Mouse (Mus musculus) liver, embryonic 11.5 days (tissue): ENCODE data around the gene Cdc42bpa. TPM values are rescaled to one million over a fixed set of nuclear protein-coding genes. Genes with fewer than 3 reads are reported as not detected.
A peak's percentile ranks its signal among the peaks of the same experiment; 100 is the strongest.

ENCODE experiments used
- ATAC-seq: fragments of 200-750 bp; cut with Nextera tagmentation; replicated peaks from 2 replicates; pipeline ENCODE4 v1.8.0; 2017; ENCODE audit warnings: moderate number of reproducible peaks, mild to moderate bottlenecking, moderate TSS enrichment, moderate library complexity; ENCODE audit not compliant: low FRiP score
- DNase-seq: peaks from one replicate; pipeline ENCODE4 v3.0.0-alpha.2; 2017; ENCODE audit warnings: low spot score
- H3K27ac ChIP-seq: fragments of 300-500 bp; sonication (generic); 2 replicates; pipeline ENCODE4 v1.5.1; 2014; ENCODE audit warnings: mild to moderate bottlenecking, low read depth, low read length, control low read depth
- H3K27me3 ChIP-seq: fragments of 300-500 bp; sonication (generic); replicated peaks from 2 replicates; pipeline ENCODE4 v1.6.1; 2014; ENCODE audit warnings: low read length, mixed read lengths; ENCODE audit not compliant: control insufficient read depth, insufficient read depth
- H3K36me3 ChIP-seq: fragments of 300-500 bp; sonication (generic); 2 replicates; pipeline ENCODE4 v1.6.1; 2014; ENCODE audit warnings: mild to moderate bottlenecking, low read length, moderate library complexity, mixed read lengths; ENCODE audit not compliant: control insufficient read depth, insufficient read depth
- H3K4me1 ChIP-seq: fragments of 300-500 bp; sonication (generic); replicated peaks from 2 replicates; pipeline ENCODE4 v1.6.1; 2014; ENCODE audit warnings: low read length, mixed read lengths; ENCODE audit not compliant: control insufficient read depth, insufficient read depth
- H3K4me2 ChIP-seq: fragments of 300-500 bp; sonication (generic); 2 replicates; pipeline ENCODE4 v1.6.1; 2014; ENCODE audit warnings: mild to moderate bottlenecking, control low read depth, moderate library complexity
- H3K4me3 ChIP-seq: fragments of 300-500 bp; sonication (generic); 2 replicates; pipeline ENCODE4 v1.5.1; 2014; ENCODE audit warnings: low read depth, low read length, control low read depth
- H3K9ac ChIP-seq: fragments of 300-500 bp; sonication (generic); 2 replicates; pipeline ENCODE4 v1.6.1; 2014; ENCODE audit warnings: low read depth, low read length, control low read depth
- H3K9me3 ChIP-seq: fragments of 300-500 bp; sonication (generic); 2 replicates; pipeline ENCODE4 v1.6.1; 2016; ENCODE audit warnings: low read length, inconsistent platforms, mixed read lengths; ENCODE audit not compliant: control insufficient read depth
- WGBS: fragments of 180-500 bp; shearing (Covaris S2); extraction: QIAGEN DNeasy Blood & Tissue Kit; methylation state at CpG from one replicate; pipeline ENCODE4 v1.1.7; 2014; 5-methylcytosine and 5-hydroxymethylcytosine counted together
- polyA plus RNA-seq: library from polyadenylated mRNA; unstranded; fragments of >200 nt; fragmentation: Nextera tagmentation; extraction: Ambion mirVana; gene quantifications from 2 replicates; pipeline ENCODE4 v1.2.1, GENCODE M21; 2014

Gene Cdc42bpa
- polyA plus RNA-seq, 1 experiment from 2014 or later = 13.1 TPM

DNA sequence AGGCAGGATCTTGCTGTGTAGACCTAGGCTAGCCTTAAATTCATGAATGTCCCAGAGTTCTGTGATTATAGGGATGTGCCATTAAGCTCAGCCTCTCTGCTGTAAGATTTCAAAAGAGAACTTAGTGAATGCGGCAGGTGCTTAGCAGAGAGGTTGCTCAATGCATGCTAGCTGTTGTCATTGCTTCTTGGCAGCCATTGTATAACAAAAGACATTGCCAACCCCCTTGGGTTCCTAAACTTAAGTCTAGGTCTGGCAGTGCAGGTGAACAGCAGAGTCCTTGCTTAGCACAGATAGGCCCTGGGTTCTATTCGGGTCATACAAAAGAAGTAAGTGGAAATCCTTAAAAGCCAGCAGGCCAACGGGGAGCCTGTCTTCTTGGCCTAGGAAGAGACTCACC lies 7.0 kb upstream of the Cdc42bpa start:
- Histone ChIP-seq H3K27me3 (no peaks in the 10 kb centered on the region), H3K4me1 (no peaks in the 10 kb centered on the region), H3K4me2 (no peak overlapping the region), H3K27ac (no peak overlapping the region), H3K36me3 (no peaks in the 10 kb centered on the region), H3K4me3 (no peak overlapping the region), H3K9me3 (no peaks in the 10 kb centered on the region), H3K9ac (no peak overlapping the region)
- DNase-seq (no peak), ATAC-seq (no peak)
- WGBS = 69% methylated on average over 3 of the region's 3 CpGs

DNA sequence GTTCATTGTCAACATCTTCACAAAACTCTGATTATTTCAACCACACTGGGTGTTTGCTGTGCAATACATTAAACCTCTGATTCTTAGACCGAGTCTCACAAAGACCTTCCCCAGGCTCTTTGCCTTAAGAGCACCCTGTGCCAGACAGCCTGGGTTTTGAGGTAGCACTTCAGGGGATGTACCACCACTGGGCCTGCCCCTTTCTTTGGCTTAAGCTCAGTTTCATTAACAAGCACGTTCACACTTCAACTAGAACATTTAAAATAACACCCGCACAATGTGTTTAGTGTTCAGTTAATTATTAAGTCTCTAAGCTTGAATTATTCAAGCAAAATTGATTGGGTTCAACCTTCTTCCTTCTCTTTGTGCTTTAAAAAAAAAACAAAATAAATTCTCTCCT lies 2.8 kb upstream of the Cdc42bpa start:
- ATAC-seq (no peak), DNase-seq (no peak)
- Histone ChIP-seq H3K4me2 (no peak overlapping the region), H3K9ac (no peak overlapping the region), H3K9me3 (no peaks in the 10 kb centered on the region), H3K27me3 (no peaks in the 10 kb centered on the region), H3K4me1 (peaks cover 14% of the 10 kb centered on the region), H3K36me3 (no peaks in the 10 kb centered on the region), H3K27ac (no peak overlapping the region), H3K4me3 (no peak overlapping the region)
- 76% methylated on average over 3 of the region's 3 CpGs for WGBS

DNA sequence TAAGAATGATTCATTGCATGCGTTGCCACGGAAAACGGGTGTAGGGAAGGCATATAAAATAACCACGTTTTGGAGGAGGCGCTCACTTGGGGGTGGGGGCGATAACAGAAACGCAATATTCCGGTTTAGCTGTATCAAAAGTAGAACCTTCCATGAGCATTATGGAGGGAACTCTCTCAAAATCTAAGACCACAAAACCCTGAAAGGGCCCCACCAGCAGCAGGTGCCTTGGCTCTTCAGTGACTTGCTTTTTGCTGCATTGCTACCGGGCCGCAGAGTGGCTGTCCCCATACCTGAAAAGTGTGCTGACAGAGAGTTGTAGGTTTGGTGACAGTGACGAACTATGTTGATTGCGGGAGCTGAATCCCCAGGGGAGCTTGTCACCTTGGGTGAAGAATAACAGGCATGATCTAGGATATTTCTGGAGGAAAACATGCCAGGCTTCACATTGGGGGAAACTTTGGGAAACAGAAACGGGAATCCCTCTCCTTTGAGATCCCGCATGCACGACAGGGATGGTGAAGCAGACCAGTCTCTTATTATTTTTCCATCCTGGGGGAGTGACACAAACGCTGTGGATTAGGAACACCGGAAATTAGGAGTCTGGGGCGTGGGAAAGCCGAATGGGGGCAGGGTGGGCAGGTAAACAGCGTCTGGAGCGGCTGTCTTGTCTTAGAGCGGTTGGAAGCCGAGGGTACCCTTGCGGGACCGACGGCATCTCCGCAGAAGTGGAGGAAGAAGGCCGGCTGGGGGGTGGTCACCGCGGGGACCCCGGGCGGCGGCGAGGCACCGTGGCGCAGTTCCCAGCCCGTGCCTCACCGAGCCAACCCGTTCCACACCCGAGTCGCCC lies 1.2 kb upstream of the Cdc42bpa start:
- peaks cover 19% of the 10 kb centered on the region for H3K4me1 ChIP-seq
- DNase-seq (peak; percentile 45), ATAC-seq (peak; percentile 10; the same call in 1 of the 2 replicates)
- no peaks in the 10 kb centered on the region for H3K27me3 ChIP-seq
- peak overlapping the region; percentile 89 for H3K4me2 ChIP-seq
- 10% methylated on average over 36 of the region's 41 CpGs for WGBS
- peak overlapping the region; percentile 90 for H3K27ac ChIP-seq
- peak overlapping the region; percentile 87 for H3K4me3 ChIP-seq
- H3K9ac ChIP-seq = peak overlapping the region; percentile 95
- no peaks in the 10 kb centered on the region for H3K9me3 ChIP-seq
- H3K36me3 ChIP-seq = no peaks in the 10 kb centered on the region

DNA sequence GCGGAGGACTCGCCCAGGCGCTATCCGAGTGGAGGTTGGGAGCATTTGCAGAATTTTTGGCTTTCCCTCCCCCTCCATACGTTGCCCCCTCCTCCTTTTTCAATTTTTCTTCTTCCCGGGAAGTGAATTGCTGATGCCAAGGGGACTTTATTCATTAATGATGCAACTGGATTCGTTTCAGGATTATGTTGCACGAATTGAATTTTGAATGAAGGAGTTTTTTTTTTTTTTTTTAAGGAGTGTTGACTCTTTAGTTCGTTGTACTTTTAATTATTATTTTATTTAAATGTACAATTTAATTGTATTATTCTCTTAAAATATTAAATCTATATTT lies 238 bp downstream of the Cdc42bpa start:
- no peaks in the 10 kb centered on the region for H3K36me3 ChIP-seq
- WGBS = under 1% methylated on average over 9 of the region's 9 CpGs
- peak overlapping the region; percentile 87 for H3K4me3 ChIP-seq
- no peak for DNase-seq
- H3K4me1 ChIP-seq = peaks cover 19% of the 10 kb centered on the region
- no peaks in the 10 kb centered on the region for H3K27me3 ChIP-seq
- H3K9me3 ChIP-seq = no peaks in the 10 kb centered on the region
- H3K9ac ChIP-seq = peak overlapping the region; percentile 95
- H3K4me2 ChIP-seq = peak overlapping the region; percentile 88
- no peak for ATAC-seq
- peak overlapping the region; percentile 90 for H3K27ac ChIP-seq

DNA sequence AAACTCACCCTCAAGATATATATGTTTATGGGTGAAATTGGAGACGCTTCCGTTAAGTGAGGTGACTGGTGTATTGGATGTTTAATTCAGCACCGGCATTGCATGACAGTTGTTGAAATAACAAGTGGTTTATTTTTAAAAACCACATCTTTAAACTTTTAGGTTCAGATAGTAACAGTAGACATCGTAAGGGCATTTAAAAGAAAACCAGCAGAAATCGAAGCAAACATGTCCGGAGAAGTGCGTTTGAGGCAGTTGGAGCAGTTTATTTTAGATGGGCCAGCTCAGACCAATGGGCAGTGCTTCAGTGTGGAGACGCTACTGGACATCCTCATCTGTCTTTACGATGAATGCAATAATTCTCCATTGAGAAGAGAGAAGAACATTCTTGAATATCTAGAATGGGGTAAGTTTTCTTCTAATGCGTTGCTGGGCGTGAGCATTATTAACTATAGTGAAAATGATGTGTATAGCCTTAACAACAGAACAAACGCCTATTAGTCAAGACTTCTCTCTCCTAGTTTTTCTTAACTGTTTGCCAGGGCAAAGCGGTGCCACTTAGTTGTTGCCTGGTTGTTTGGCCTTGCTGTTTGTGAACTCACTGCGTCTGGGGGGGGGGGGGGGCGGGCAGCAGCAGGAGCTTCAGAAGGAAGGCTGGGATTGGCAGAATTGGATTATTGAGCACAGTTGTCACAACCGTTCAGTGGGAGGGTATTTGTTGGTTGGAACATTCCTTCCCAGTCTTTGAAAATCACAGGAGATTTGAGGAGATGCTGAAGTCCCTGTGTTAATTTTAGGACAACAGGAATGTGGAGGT lies 818 bp downstream of the Cdc42bpa start:
- H3K27ac ChIP-seq = no peak overlapping the region
- peak overlapping the region; percentile 88 for H3K4me2 ChIP-seq
- H3K4me3 ChIP-seq = peak overlapping the region; percentile 87
- H3K4me1 ChIP-seq = peaks cover 19% of the 10 kb centered on the region
- no peaks in the 10 kb centered on the region for H3K9me3 ChIP-seq
- no peak for DNase-seq
- peak overlapping the region; percentile 68 for H3K9ac ChIP-seq
- H3K36me3 ChIP-seq = no peaks in the 10 kb centered on the region
- 5% methylated on average over 16 of the region's 16 CpGs for WGBS
- ATAC-seq = no peak
- no peaks in the 10 kb centered on the region for H3K27me3 ChIP-seq

GRCm38 (mm10) chr1:179961777-179962176 lies 1.5 kb downstream of the Cdc42bpa start:
- Histone ChIP-seq H3K36me3 (no peaks in the 10 kb centered on the region), H3K4me1 (peaks cover 19% of the 10 kb centered on the region), H3K9me3 (no peaks in the 10 kb centered on the region), H3K27ac (no peak overlapping the region), H3K27me3 (no peaks in the 10 kb centered on the region), H3K4me2 (peak overlapping the region; percentile 88), H3K4me3 (peak overlapping the region; percentile 87), H3K9ac (peak overlapping the region; percentile 68; the same call in 1 of the 2 replicates)
- WGBS = 43% methylated on average over 4 of the region's 4 CpGs
- no peak for ATAC-seq
- no peak for DNase-seq

GRCm38 (mm10) chr1:179969776-179970428 lies 9.6 kb downstream of the Cdc42bpa start:
- DNase-seq (no peak), ATAC-seq (no peak)
- Histone ChIP-seq H3K27me3 (no peaks in the 10 kb centered on the region), H3K4me2 (no peak overlapping the region), H3K9ac (no peak overlapping the region), H3K27ac (no peak overlapping the region), H3K4me1 (peaks cover 3% of the 10 kb centered on the region), H3K36me3 (no peaks in the 10 kb centered on the region), H3K9me3 (no peaks in the 10 kb centered on the region), H3K4me3 (no peak overlapping the region)
- WGBS = 69% methylated on average over 5 of the region's 5 CpGs

- Histone ChIP-seq H3K9me3 (no peaks in the 10 kb centered on the region), H3K36me3 (no peaks in the 10 kb centered on the region), H3K4me2 (peak overlapping the region; percentile 58), H3K4me3 (no peak overlapping the region), H3K27ac (peak overlapping the region; percentile 78), H3K27me3 (no peaks in the 10 kb centered on the region), H3K9ac (no peak overlapping the region), H3K4me1 (peaks cover 31% of the 10 kb centered on the region)
- ATAC-seq (peak; percentile 51; the same call in 1 of the 2 replicates), DNase-seq (no peak)
- WGBS = 70% methylated on average over 6 of the region's 6 CpGs
Measured at GRCm38 (mm10) chr1:179975021-179975420, 14.7 kb downstream of the Cdc42bpa start.
